Mouse (Mus musculus): Measurements from ENCODE around the gene Klrb1c. TPM values are rescaled to one million over a fixed set of nuclear protein-coding genes. Genes with fewer than 3 reads are reported as not detected.
A peak's percentile ranks its signal among the peaks of the same experiment; 100 is the strongest.
"Not testable (repeated sequence)": the region's sequence is repeated elsewhere in the genome, so short reads cannot be mapped to it uniquely, and the experiment has no call there.

Klrb1c gene
- polyA plus RNA-seq, 1 experiment from 2014 or later, result not detected

DNA sequence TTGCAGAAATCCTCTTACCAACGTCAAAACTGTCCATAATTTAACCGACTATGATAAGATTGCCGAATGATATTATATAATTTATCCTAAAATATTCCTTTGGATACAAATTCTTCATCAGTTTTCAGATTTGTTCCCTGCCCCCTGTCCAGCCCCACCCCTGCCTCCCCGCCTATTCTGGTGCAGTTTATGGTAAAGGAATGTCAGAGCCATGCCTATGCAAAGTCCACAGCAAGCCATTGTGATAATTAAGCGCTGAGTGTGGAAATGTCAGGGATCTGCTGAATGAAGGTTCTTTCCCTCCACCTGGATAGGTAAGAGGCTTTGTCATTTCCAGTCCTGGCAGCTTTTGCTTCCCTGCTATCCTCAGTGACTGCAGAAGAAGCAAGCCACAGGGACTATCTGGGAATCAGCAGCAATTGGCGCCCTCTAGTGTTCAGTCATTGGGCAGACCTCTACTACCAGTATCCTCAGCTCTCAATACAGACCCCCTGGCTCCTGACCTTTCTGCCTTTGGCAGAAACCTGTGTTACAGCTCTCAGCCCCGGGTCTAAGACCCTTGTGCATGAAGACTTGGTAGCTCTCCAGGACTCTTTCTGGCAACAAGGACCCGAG, 35.3 kb downstream of the Klrb1c start:
- H3K9me3 ChIP-seq (ENCODE audit: control insufficient read depth, low read length); H3K4me3 ChIP-seq (replicated peaks; ENCODE audit: low read depth, low read length); H3K27me3 ChIP-seq (ENCODE audit: control insufficient read depth, insufficient read depth, low read length); H3K4me1 ChIP-seq (ENCODE audit: control insufficient read depth, insufficient read depth, low read length); H3K9ac ChIP-seq (replicated peaks; ENCODE audit: low read length); H3K36me3 ChIP-seq (ENCODE audit: control insufficient read depth, insufficient read depth, low read length): not testable (repeated sequence)
- peak; percentile 89 for DNase-seq
- Histone ChIP-seq H3K27ac (replicated peaks; ENCODE audit: low read depth, low read length) (peak overlapping the region; percentile 67), H3K4me2 (ENCODE audit: low read length) (peak overlapping the region; percentile 30; the same call in 1 of the 2 replicates)
- ATAC-seq (ENCODE audit: low FRiP score, low TSS enrichment), result peak; percentile 92
- WGBS, result 42% methylated on average over 7 of the region's 8 CpGs

DNA sequence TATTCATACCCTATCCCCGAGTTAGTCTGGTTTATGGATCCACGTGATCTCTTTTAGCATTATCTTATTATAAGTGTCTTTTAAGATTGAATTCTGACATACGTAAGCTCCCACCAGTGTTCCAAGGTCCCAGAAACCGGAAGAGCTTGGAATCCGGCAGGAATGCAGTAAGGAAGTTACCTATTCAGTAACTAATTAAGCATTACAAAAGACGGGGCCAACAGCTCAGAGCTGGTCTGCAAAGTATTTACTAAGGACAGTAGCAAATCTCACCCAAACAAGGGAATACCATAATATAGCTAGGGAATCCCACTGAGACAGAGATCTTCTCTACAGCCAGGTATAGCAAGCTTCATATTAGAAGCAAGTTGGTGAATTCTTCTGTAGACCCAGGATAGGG, 42.0 kb downstream of the Klrb1c start:
- not testable (repeated sequence) for H3K27me3 ChIP-seq (ENCODE audit: control insufficient read depth, insufficient read depth, low read length); DNase-seq; H3K4me1 ChIP-seq (ENCODE audit: control insufficient read depth, insufficient read depth, low read length); H3K4me3 ChIP-seq (replicated peaks; ENCODE audit: low read depth, low read length); ATAC-seq (ENCODE audit: low FRiP score, low TSS enrichment); H3K9me3 ChIP-seq (ENCODE audit: control insufficient read depth, low read length); H3K27ac ChIP-seq (replicated peaks; ENCODE audit: low read depth, low read length); H3K4me2 ChIP-seq (ENCODE audit: low read length); H3K9ac ChIP-seq (replicated peaks; ENCODE audit: low read length); H3K36me3 ChIP-seq (ENCODE audit: control insufficient read depth, insufficient read depth, low read length)
- WGBS, result 85% methylated on average over 6 of the region's 6 CpGs

DNA sequence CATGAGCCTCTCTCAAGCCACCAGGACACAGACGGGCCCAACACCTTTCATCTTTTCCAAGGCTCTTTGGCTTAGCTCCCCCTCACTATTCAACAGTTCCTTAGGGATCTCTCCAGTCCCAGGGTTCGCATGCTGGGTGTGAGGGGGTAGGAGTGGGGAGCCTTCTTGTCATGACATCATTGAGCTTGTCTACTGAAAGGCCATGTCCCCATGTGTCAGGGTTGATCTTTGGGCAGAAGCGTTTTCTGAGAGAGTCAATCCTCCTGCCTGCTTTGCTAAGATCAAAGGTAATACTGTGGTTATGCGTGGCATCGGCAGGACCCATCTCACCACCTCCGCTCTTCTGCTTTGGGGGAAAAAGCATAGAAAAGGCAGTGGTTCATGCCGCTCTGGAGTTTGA, 51.6 kb downstream of the Klrb1c start:
- ATAC-seq (ENCODE audit: low FRiP score, low TSS enrichment) (no peak), DNase-seq (no peak)
- H3K9ac ChIP-seq (replicated peaks; ENCODE audit: low read length), result no peak overlapping the region
- no peaks in the 10 kb centered on the region for H3K9me3 ChIP-seq (ENCODE audit: control insufficient read depth, low read length)
- no peak overlapping the region for H3K4me2 ChIP-seq (ENCODE audit: low read length)
- no peak overlapping the region for H3K27ac ChIP-seq (replicated peaks; ENCODE audit: low read depth, low read length)
- H3K4me1 ChIP-seq (ENCODE audit: control insufficient read depth, insufficient read depth, low read length), result no peaks in the 10 kb centered on the region
- no peaks in the 10 kb centered on the region for H3K27me3 ChIP-seq (ENCODE audit: control insufficient read depth, insufficient read depth, low read length)
- WGBS, result 88% methylated on average over 7 of the region's 7 CpGs
- H3K4me3 ChIP-seq (replicated peaks; ENCODE audit: low read depth, low read length), result no peak overlapping the region
- H3K36me3 ChIP-seq (ENCODE audit: control insufficient read depth, insufficient read depth, low read length), result no peaks in the 10 kb centered on the region

DNA sequence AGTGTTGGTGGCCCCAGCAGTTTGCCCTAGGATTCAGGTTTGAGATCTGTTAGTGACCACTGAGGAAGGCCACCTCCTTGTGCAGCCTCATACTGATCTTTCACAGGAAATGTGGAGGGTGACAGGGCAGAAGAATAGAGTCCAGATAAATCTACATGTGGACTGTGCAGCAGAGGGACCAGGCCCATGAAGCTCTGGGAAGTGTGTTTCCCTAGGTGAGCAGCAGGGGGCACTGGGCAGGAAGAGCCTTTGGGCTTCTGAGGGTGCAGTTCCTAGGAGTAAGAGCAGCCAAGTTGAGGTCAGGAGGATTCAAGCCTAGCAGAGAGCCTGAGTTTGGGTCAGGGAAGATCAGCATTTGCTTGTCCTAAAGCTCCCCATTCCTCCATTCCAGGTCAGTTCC, 52.9 kb downstream of the Klrb1c start:
- DNase-seq, result no peak
- H3K4me2 ChIP-seq (ENCODE audit: low read length), result no peak overlapping the region
- no peak overlapping the region for H3K9ac ChIP-seq (replicated peaks; ENCODE audit: low read length)
- no peaks in the 10 kb centered on the region for H3K9me3 ChIP-seq (ENCODE audit: control insufficient read depth, low read length)
- H3K36me3 ChIP-seq (ENCODE audit: control insufficient read depth, insufficient read depth, low read length), result no peaks in the 10 kb centered on the region
- no peaks in the 10 kb centered on the region for H3K27me3 ChIP-seq (ENCODE audit: control insufficient read depth, insufficient read depth, low read length)
- no peak overlapping the region for H3K27ac ChIP-seq (replicated peaks; ENCODE audit: low read depth, low read length)
- no peaks in the 10 kb centered on the region for H3K4me1 ChIP-seq (ENCODE audit: control insufficient read depth, insufficient read depth, low read length)
- H3K4me3 ChIP-seq (replicated peaks; ENCODE audit: low read depth, low read length), result no peak overlapping the region
- no peak for ATAC-seq (ENCODE audit: low FRiP score, low TSS enrichment)

DNA sequence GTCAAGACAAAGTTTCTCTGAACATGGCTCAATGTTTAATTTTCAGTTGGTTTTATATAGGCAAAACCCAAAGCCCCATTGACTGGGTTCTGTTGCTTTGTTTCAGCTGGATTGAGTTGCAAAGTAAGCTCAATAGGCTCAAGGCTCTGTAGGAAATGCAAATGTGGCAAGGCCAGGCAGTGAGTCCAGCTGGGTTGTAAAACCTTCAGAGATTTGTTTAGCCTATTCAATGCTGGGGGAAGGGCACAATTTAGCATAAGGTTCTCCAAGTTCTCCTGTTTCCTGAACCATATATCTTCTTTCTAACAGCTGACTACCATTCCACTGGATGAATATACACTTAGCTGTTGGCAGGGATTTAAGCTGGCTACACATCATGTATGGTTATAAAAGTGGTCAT, 54.1 kb downstream of the Klrb1c start:
- no peaks in the 10 kb centered on the region for H3K27me3 ChIP-seq (ENCODE audit: control insufficient read depth, insufficient read depth, low read length)
- no peak overlapping the region for H3K4me2 ChIP-seq (ENCODE audit: low read length)
- H3K27ac ChIP-seq (replicated peaks; ENCODE audit: low read depth, low read length), result no peak overlapping the region
- ATAC-seq (ENCODE audit: low FRiP score, low TSS enrichment) (no peak), DNase-seq (no peak)
- no peak overlapping the region for H3K9ac ChIP-seq (replicated peaks; ENCODE audit: low read length)
- H3K36me3 ChIP-seq (ENCODE audit: control insufficient read depth, insufficient read depth, low read length), result no peaks in the 10 kb centered on the region
- no peaks in the 10 kb centered on the region for H3K4me1 ChIP-seq (ENCODE audit: control insufficient read depth, insufficient read depth, low read length)
- no peaks in the 10 kb centered on the region for H3K9me3 ChIP-seq (ENCODE audit: control insufficient read depth, low read length)
- H3K4me3 ChIP-seq (replicated peaks; ENCODE audit: low read depth, low read length), result no peak overlapping the region

DNA sequence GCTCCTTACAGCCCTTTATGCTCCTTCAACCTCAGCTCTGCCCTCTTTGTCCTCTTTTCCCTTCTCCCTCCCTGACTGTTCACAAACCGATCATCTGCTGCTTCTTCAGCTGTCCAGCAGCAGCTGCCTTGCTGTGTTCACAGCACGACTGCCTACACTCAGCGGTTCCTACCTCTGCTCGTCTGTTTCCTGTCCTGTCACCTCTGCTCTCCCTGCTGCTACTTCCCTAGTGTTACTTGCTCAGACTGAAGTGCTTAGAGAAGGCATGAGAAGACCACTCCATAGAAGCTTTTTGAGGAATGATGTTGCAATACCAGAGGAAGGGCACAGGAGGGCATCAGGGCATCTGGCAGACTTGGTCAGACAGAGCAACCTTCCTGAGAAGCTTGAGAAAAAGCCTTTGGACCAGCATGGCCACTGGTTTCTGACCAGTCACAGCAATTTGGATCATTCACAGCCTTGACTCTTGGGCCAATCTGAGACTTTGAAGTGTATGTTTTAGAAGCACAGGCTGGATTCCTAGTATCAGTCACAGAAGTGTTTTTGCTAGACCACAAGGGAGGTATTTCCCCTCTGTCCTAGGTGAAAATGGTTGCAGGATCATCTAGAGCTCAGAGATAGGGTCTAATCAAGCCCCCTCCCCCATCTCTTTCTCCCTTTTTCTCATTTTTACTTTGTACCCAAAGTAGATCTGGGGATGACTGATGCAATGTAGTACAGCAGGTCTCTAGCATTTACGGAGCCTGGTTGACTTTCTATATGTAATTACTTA, 54.9 kb downstream of the Klrb1c start:
- no peak for ATAC-seq (ENCODE audit: low FRiP score, low TSS enrichment)
- DNase-seq, result no peak
- Histone ChIP-seq H3K36me3 (ENCODE audit: control insufficient read depth, insufficient read depth, low read length) (no peaks in the 10 kb centered on the region), H3K27me3 (ENCODE audit: control insufficient read depth, insufficient read depth, low read length) (no peaks in the 10 kb centered on the region), H3K4me3 (replicated peaks; ENCODE audit: low read depth, low read length) (no peak overlapping the region), H3K27ac (replicated peaks; ENCODE audit: low read depth, low read length) (no peak overlapping the region), H3K4me1 (ENCODE audit: control insufficient read depth, insufficient read depth, low read length) (no peaks in the 10 kb centered on the region), H3K4me2 (ENCODE audit: low read length) (no peak overlapping the region), H3K9me3 (ENCODE audit: control insufficient read depth, low read length) (no peaks in the 10 kb centered on the region), H3K9ac (replicated peaks; ENCODE audit: low read length) (no peak overlapping the region)
- 82% methylated on average over 5 of the region's 5 CpGs for WGBS

DNA sequence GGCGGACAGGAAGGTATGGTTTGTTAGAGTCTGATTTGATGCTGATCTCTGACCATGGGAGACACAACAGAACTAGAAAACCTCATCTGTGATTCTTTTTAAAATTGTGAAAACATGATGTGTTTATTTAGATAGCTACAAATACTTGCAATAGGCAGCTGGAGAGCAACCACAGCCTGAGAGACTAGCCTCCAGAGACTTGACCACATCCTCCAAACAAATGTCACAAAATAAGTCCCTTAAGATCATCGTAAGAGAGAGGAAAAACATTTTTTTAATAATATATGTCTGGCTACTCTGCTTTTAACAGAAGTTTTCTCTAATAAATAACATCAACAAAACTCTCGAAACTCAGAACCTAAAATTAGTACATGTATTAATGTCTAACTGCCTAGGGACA, 57.0 kb downstream of the Klrb1c start:
- Histone ChIP-seq H3K27ac (replicated peaks; ENCODE audit: low read depth, low read length) (no peak overlapping the region), H3K4me2 (ENCODE audit: low read length) (no peak overlapping the region), H3K36me3 (ENCODE audit: control insufficient read depth, insufficient read depth, low read length) (no peaks in the 10 kb centered on the region), H3K4me3 (replicated peaks; ENCODE audit: low read depth, low read length) (no peak overlapping the region), H3K9me3 (ENCODE audit: control insufficient read depth, low read length) (no peaks in the 10 kb centered on the region), H3K4me1 (ENCODE audit: control insufficient read depth, insufficient read depth, low read length) (no peaks in the 10 kb centered on the region), H3K9ac (replicated peaks; ENCODE audit: low read length) (no peak overlapping the region), H3K27me3 (ENCODE audit: control insufficient read depth, insufficient read depth, low read length) (no peaks in the 10 kb centered on the region)
- 84% methylated on average over 3 of the region's 3 CpGs for WGBS
- no peak for DNase-seq
- no peak for ATAC-seq (ENCODE audit: low FRiP score, low TSS enrichment)

Other genes starting within 250 kb of the Klrb1c start
- 0.43 and 1.00 TPM in 2 replicates for gene A2ml1, start 207.6 kb downstream of the Klrb1c start, polyA plus RNA-seq (2014; fragmentation: Nextera tagmentation; extraction: Ambion mirVana)
- gene Klrb1a, start 165.7 kb downstream of the Klrb1c start, polyA plus RNA-seq (2014; fragmentation: Nextera tagmentation; extraction: Ambion mirVana), result not detected in 2 replicates
- gene Clec2h, start 126.8 kb downstream of the Klrb1c start, polyA plus RNA-seq (2014; fragmentation: Nextera tagmentation; extraction: Ambion mirVana), result not detected in 2 replicates
- 0.45 and 0.94 TPM in 2 replicates for gene Klrb1, start 66.2 kb downstream of the Klrb1c start, polyA plus RNA-seq (2014; fragmentation: Nextera tagmentation; extraction: Ambion mirVana)
- gene Gm44511, start 37.1 kb upstream of the Klrb1c start, polyA plus RNA-seq (2014; fragmentation: Nextera tagmentation; extraction: Ambion mirVana), result not detected in 2 replicates
- gene Klrb1b, start 37.1 kb upstream of the Klrb1c start, polyA plus RNA-seq (2014; fragmentation: Nextera tagmentation; extraction: Ambion mirVana), result 0.09 and 0.14 TPM in 2 replicates
- not detected in 2 replicates for gene Clec2i, start 98.4 kb upstream of the Klrb1c start, polyA plus RNA-seq (2014; fragmentation: Nextera tagmentation; extraction: Ambion mirVana)
- gene BC035044, start 101.9 kb upstream of the Klrb1c start, polyA plus RNA-seq (2014; fragmentation: Nextera tagmentation; extraction: Ambion mirVana), result 0.19 and 0.36 TPM in 2 replicates
- gene Clec2g, start 145.2 kb upstream of the Klrb1c start, polyA plus RNA-seq (2014; fragmentation: Nextera tagmentation; extraction: Ambion mirVana), result not detected in 2 replicates